In the genomic region with DNA sequence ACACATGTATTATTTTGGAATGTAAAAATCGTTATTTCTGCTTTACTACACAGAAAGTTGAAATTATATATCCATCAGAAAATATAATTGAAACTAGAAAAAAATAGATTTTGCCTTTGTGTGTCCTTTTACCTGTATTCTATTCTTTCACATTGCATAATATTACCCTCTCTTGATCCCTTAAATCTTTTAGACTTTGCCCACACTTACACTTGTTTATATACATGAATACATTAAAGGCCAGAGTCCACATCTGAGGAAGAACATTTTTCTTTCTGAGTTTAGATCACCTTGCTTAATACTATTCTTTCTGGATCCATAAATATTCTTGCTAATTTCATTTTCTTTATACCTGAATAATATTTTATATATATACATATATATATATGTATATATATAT, we compare ENCODE assay signal across 28 mouse cellular contexts.
"Had no signal": no experiment of that assay in that cellular context is flagged by ENCODE, and none has a peak within 500 bp of the region (broad histone marks: within the 10 kb centered on the region; RNA-seq: fewer than 3 reads in every experiment).

No protein-coding gene starts in this region.

- H3K36me3 ChIP-seq: embryonic facial prominence, embryonic 12.5 days; embryonic facial prominence, embryonic 15.5 days; forebrain, embryonic 12.5 days; forebrain, embryonic 15.5 days had no signal

- DNase-seq: cerebellum, adult 18-20 months; cerebellum, adult 2 months; cerebellum, adult 8-10 months; cerebellum, adult 9-10 months; cerebellum, adult 9-11 months; cerebellum, postnatal 10 days; cerebellum, postnatal 14 days; cerebellum, postnatal 25 days; cerebellum, postnatal 36 days; embryo, embryonic 11 days; forebrain, postnatal 0 days; gastrocnemius, adult 2 months; gastrocnemius, postnatal 10 days; gastrocnemius, postnatal 14 days; gastrocnemius, postnatal 25 days; gastrocnemius, postnatal 36 days; heart, adult 11 months had no signal

- H3K27me3 ChIP-seq: embryonic facial prominence, embryonic 12.5 days; embryonic facial prominence, embryonic 13.5 days; embryonic facial prominence, embryonic 15.5 days; forebrain, embryonic 12.5 days; forebrain, embryonic 13.5 days; forebrain, embryonic 15.5 days had no signal

- H3K4me2 ChIP-seq: embryonic facial prominence, embryonic 12.5 days; embryonic facial prominence, embryonic 13.5 days; embryonic facial prominence, embryonic 15.5 days; forebrain, embryonic 12.5 days; forebrain, embryonic 13.5 days; forebrain, embryonic 15.5 days had no signal

- H3K9ac ChIP-seq: embryonic facial prominence, embryonic 12.5 days; embryonic facial prominence, embryonic 13.5 days; embryonic facial prominence, embryonic 15.5 days; forebrain, embryonic 12.5 days; forebrain, embryonic 13.5 days; forebrain, embryonic 15.5 days; forebrain, postnatal 0 days had no signal

- H3K27ac ChIP-seq: embryonic facial prominence, embryonic 10.5 days; embryonic facial prominence, embryonic 12.5 days; embryonic facial prominence, embryonic 13.5 days; embryonic facial prominence, embryonic 15.5 days; forebrain, embryonic 10.5 days; forebrain, embryonic 12.5 days; forebrain, embryonic 13.5 days; forebrain, embryonic 15.5 days; gastrocnemius, adult 2 months had no signal

- ATAC-seq: forebrain, embryonic 13.5 days; forebrain, embryonic 14.5 days; forebrain, embryonic 15.5 days; forebrain, embryonic 16.5 days; forebrain, postnatal 0 days had no signal

- H3K4me1 ChIP-seq: embryonic facial prominence, embryonic 10.5 days; embryonic facial prominence, embryonic 12.5 days; embryonic facial prominence, embryonic 13.5 days; embryonic facial prominence, embryonic 15.5 days; forebrain, embryonic 10.5 days; forebrain, embryonic 12.5 days; forebrain, embryonic 13.5 days; forebrain, embryonic 15.5 days had no signal

- H3K4me3 ChIP-seq: embryonic facial prominence, embryonic 10.5 days; embryonic facial prominence, embryonic 12.5 days; embryonic facial prominence, embryonic 13.5 days; embryonic facial prominence, embryonic 15.5 days; erythroblast, embryonic 14.5 days; forebrain, embryonic 10.5 days; forebrain, embryonic 12.5 days; forebrain, embryonic 13.5 days; forebrain, embryonic 15.5 days; gastrocnemius, adult 2 months had no signal

- H3K9me3 ChIP-seq: embryonic facial prominence, embryonic 10.5 days; embryonic facial prominence, embryonic 12.5 days; embryonic facial prominence, embryonic 13.5 days; embryonic facial prominence, embryonic 15.5 days; forebrain, embryonic 10.5 days; forebrain, embryonic 12.5 days; forebrain, embryonic 13.5 days; forebrain, embryonic 15.5 days had no signal
